Mouse (Mus musculus) bone marrow macrophage, adult 2 months (primary cell): ENCODE results near the gene Rsg1. TPM values are rescaled to one million over a fixed set of nuclear protein-coding genes. Genes with fewer than 3 reads are reported as not detected.

Source experiments
- H3K27ac ChIP-seq: 2 replicates; pipeline ENCODE4 v1.5.1; 2012; ENCODE audit warnings: low read depth, low read length; ENCODE audit not compliant: insufficient read depth
- H3K4me1 ChIP-seq: 2 replicates; pipeline ENCODE4 v1.6.1; 2012; ENCODE audit warnings: low read length; ENCODE audit not compliant: control insufficient read depth, insufficient read depth
- H3K4me3 ChIP-seq: 2 replicates; pipeline ENCODE4 v1.5.1; 2012; ENCODE audit warnings: mild to moderate bottlenecking, low read length, moderate library complexity; ENCODE audit not compliant: insufficient read depth
- CTCF ChIP-seq: IDR thresholded peaks from 2 replicates; pipeline ENCODE4 v1.5.1; 2012; ENCODE audit warnings: low read depth, mild to moderate bottlenecking, low read length, moderate library complexity
- POLR2A ChIP-seq: IDR thresholded peaks from 2 replicates; pipeline ENCODE4 v1.6.1; 2012; ENCODE audit warnings: mild to moderate bottlenecking, low read depth, low read length, borderline replicate concordance
- polyA plus RNA-seq: library from polyadenylated mRNA; stranded (reverse); fragments of >200 nt; gene quantifications from 2 replicates; pipeline ENCODE4 v1.2.4, GENCODE M21; 2012; ENCODE audit not compliant: missing spikeins, insufficient read depth, insufficient read length

Gene Rsg1
- polyA plus RNA-seq, 1 experiment = 0.92 TPM

GRCm38 (mm10) chr4:141235537-141236111, 21.9 kb downstream of the Rsg1 start:
- no peak for TF ChIP-seq CTCF
- no peak for TF ChIP-seq POLR2A
- Histone ChIP-seq H3K4me3 (no peak overlapping the region), H3K27ac (no peak overlapping the region)

GRCm38 (mm10) chr4:141236856-141237255, 23.1 kb downstream of the Rsg1 start:
- Histone ChIP-seq H3K27ac (no peak overlapping the region), H3K4me3 (no peak overlapping the region)
- no peak for TF ChIP-seq CTCF
- TF ChIP-seq POLR2A = no peak

More at GRCm38 (mm10) chr4:141235537-141236111, 21.9 kb downstream of the Rsg1 start:
- peaks cover 8% of the 10 kb centered on the region for H3K4me1 ChIP-seq

GRCm38 (mm10) chr4:141238492-141239387, 25.0 kb downstream of the Rsg1 start:
- peaks cover 8% of the 10 kb centered on the region for H3K4me1 ChIP-seq
- H3K4me3 ChIP-seq = peak overlapping the region; percentile 51
- H3K27ac ChIP-seq = no peak overlapping the region
- TF ChIP-seq POLR2A = no peak

More at GRCm38 (mm10) chr4:141236856-141237255, 23.1 kb downstream of the Rsg1 start:
- H3K4me1 ChIP-seq = peaks cover 8% of the 10 kb centered on the region

- Histone ChIP-seq H3K4me1 (peaks cover 8% of the 10 kb centered on the region), H3K4me3 (peak within 1 kb of the TSS; percentile 51), H3K27ac (no peak within 1 kb of the TSS)
- TF ChIP-seq CTCF = no peak
- TF ChIP-seq POLR2A = no peak
Measured at GRCm38 (mm10) chr4:141239388-141240125, 25.8 kb downstream of the Rsg1 start, which contains the start of gene Arhgef19. Gene Arhgef19 (plus strand): TSS chr4:141239499.

- Histone ChIP-seq H3K4me3 (no peak overlapping the region), H3K4me1 (peaks cover 8% of the 10 kb centered on the region), H3K27ac (no peak overlapping the region)
- TF ChIP-seq POLR2A (no peak), CTCF (no peak)
Measured at GRCm38 (mm10) chr4:141240617-141241016, 26.9 kb downstream of the Rsg1 start.

GRCm38 (mm10) chr4:141241861-141242260, 28.1 kb downstream of the Rsg1 start:
- TF ChIP-seq POLR2A = no peak
- no peak for TF ChIP-seq CTCF
- H3K27ac ChIP-seq = no peak overlapping the region
- peaks cover 11% of the 10 kb centered on the region for H3K4me1 ChIP-seq
- H3K4me3 ChIP-seq = no peak overlapping the region

- H3K4me1 ChIP-seq = peaks cover 11% of the 10 kb centered on the region
- TF ChIP-seq CTCF (no peak), POLR2A (no peak)
- H3K27ac ChIP-seq = no peak overlapping the region
- H3K4me3 ChIP-seq = no peak overlapping the region
Measured at GRCm38 (mm10) chr4:141242651-141243241, 29.0 kb downstream of the Rsg1 start.

- H3K27ac ChIP-seq = no peak overlapping the region
- peaks cover 11% of the 10 kb centered on the region for H3K4me1 ChIP-seq
- H3K4me3 ChIP-seq = no peak overlapping the region
- no peak for TF ChIP-seq POLR2A
- no peak for TF ChIP-seq CTCF
Measured at GRCm38 (mm10) chr4:141243636-141244035, 29.9 kb downstream of the Rsg1 start.

GRCm38 (mm10) chr4:141244401-141244800, 30.6 kb downstream of the Rsg1 start:
- Histone ChIP-seq H3K4me3 (no peak overlapping the region), H3K27ac (no peak overlapping the region), H3K4me1 (peaks cover 8% of the 10 kb centered on the region; the same call in 1 of the 2 replicates)
- TF ChIP-seq POLR2A = no peak
- no peak for TF ChIP-seq CTCF

GRCm38 (mm10) chr4:141244931-141245425, 31.2 kb downstream of the Rsg1 start:
- H3K4me3 ChIP-seq = no peak overlapping the region
- TF ChIP-seq CTCF = no peak
- H3K27ac ChIP-seq = no peak overlapping the region
- H3K4me1 ChIP-seq = peaks cover 3% of the 10 kb centered on the region; the same call in 1 of the 2 replicates
